8 mouse cellular contexts compared by ENCODE assay signal in genomic region chr10:61696560-61696823, GRCm38 (mm10). TPM values are rescaled to one million over a fixed set of nuclear protein-coding genes. Genes with fewer than 3 reads are reported as not detected.
DNase-seq lines count a peak whose midpoint lies in the region; ATAC-seq and TF ChIP-seq lines count a peak whose summit lies in the region.

No protein-coding gene starts in this region.

- peak overlapping the region; percentile 92 for H3K4me3 ChIP-seq in lung, adult 2 months (replicated peaks; ENCODE audit: extremely low read depth, low read depth, low read length)
- H3K4me3 ChIP-seq in embryonic facial prominence, embryonic 14.5 days (ENCODE audit: low read depth, low read length), result peak overlapping the region; percentile 87
- peak overlapping the region; percentile 93 for H3K4me3 ChIP-seq in intestine, postnatal 0 days (ENCODE audit: low read depth, low read length)
- peak overlapping the region; percentile 73 for H3K4me3 ChIP-seq in neural tube, embryonic 12.5 days

- ATAC-seq in embryonic facial prominence, embryonic 14.5 days (ENCODE audit: low read depth), result no peak
- 0 out of 2 replicates have a peak, but pooled peaks have one; percentile 4 for ATAC-seq in intestine, postnatal 0 days
- ATAC-seq in neural tube, embryonic 12.5 days (ENCODE audit: low FRiP score, low read depth), result no peak

- no peak for TF ChIP-seq POLR2A in lung, adult 2 months (IDR thresholded peaks at IDR 0.05; ENCODE audit: borderline replicate concordance, extremely low read depth, low read depth, low read length)

- H3K36me3 ChIP-seq in embryonic facial prominence, embryonic 14.5 days (ENCODE audit: control insufficient read depth, insufficient read depth, low read length), result peaks cover 39% of the 10 kb centered on the region
- peaks cover 16% of the 10 kb centered on the region for H3K36me3 ChIP-seq in intestine, postnatal 0 days (ENCODE audit: control insufficient read depth, insufficient read depth)
- peaks cover 29% of the 10 kb centered on the region for H3K36me3 ChIP-seq in neural tube, embryonic 12.5 days

- no peak for TF ChIP-seq CTCF in lung, adult 2 months (IDR thresholded peaks at IDR 0.05; ENCODE audit: insufficient read depth, low read length)
- no peak for TF ChIP-seq CTCF in intestine, postnatal 0 days (IDR thresholded peaks at IDR 0.05; ENCODE audit: low read depth)

- WGBS in lung, adult 2 months, result 14% methylated on average over 19 of the region's 19 CpGs
- WGBS in embryonic facial prominence, embryonic 14.5 days, result 14% methylated on average over 18 of the region's 19 CpGs
- WGBS in intestine, postnatal 0 days, result 7% methylated on average over 19 of the region's 19 CpGs
- 14% methylated on average over 19 of the region's 19 CpGs for WGBS in neural tube, embryonic 12.5 days

- no peaks in the 10 kb centered on the region for H3K27me3 ChIP-seq in embryonic facial prominence, embryonic 14.5 days (replicated peaks; ENCODE audit: control insufficient read depth, insufficient read depth, low read length)
- H3K27me3 ChIP-seq in intestine, postnatal 0 days (replicated peaks; ENCODE audit: control insufficient read depth, insufficient read depth, low read length), result no peaks in the 10 kb centered on the region
- H3K27me3 ChIP-seq in neural tube, embryonic 12.5 days (replicated peaks), result no peaks in the 10 kb centered on the region

- peak overlapping the region; percentile 81 for H3K9ac ChIP-seq in embryonic facial prominence, embryonic 14.5 days (ENCODE audit: low read depth, low read length)
- H3K9ac ChIP-seq in intestine, postnatal 0 days (ENCODE audit: low read depth, low read length), result peak overlapping the region; percentile 78
- peak overlapping the region; percentile 75 for H3K9ac ChIP-seq in neural tube, embryonic 12.5 days

- no peak for DNase-seq in lung, adult 2 months
- DNase-seq in lung, postnatal 14 days, result no peak
- DNase-seq in embryonic facial prominence, embryonic 14.5 days (ENCODE audit: low spot score), result no peak
- DNase-seq in layer of hippocampus, postnatal 36 days, result no peak
- no peak for DNase-seq in frontal cortex, postnatal 25 days (ENCODE audit: low spot score in 2 of 2)
- no peak for DNase-seq in layer of hippocampus, postnatal 10 days (ENCODE audit: low spot score in 2 of 2)

- peak overlapping the region; percentile 100 for H3K4me2 ChIP-seq in embryonic facial prominence, embryonic 14.5 days (ENCODE audit: low read depth, low read length)
- H3K4me2 ChIP-seq in intestine, postnatal 0 days (replicated peaks; ENCODE audit: low read depth), result peak overlapping the region; percentile 99
- peak overlapping the region; percentile 100 for H3K4me2 ChIP-seq in neural tube, embryonic 12.5 days (replicated peaks)

- peaks cover 9% of the 10 kb centered on the region for H3K4me1 ChIP-seq in lung, adult 2 months (ENCODE audit: control insufficient read depth, insufficient read depth, low read length)
- H3K4me1 ChIP-seq in embryonic facial prominence, embryonic 14.5 days (ENCODE audit: control insufficient read depth, insufficient read depth, low read length), result peaks cover 6% of the 10 kb centered on the region
- H3K4me1 ChIP-seq in intestine, postnatal 0 days (replicated peaks; ENCODE audit: control insufficient read depth, insufficient read depth, low read length), result peaks cover 7% of the 10 kb centered on the region; the same call in 1 of the 2 replicates
- H3K4me1 ChIP-seq in neural tube, embryonic 12.5 days, result peaks cover 17% of the 10 kb centered on the region

- no peaks in the 10 kb centered on the region for H3K9me3 ChIP-seq in embryonic facial prominence, embryonic 14.5 days (ENCODE audit: control insufficient read depth, low read length)
- no peaks in the 10 kb centered on the region for H3K9me3 ChIP-seq in intestine, postnatal 0 days (ENCODE audit: control insufficient read depth)
- no peaks in the 10 kb centered on the region for H3K9me3 ChIP-seq in neural tube, embryonic 12.5 days

- no peak overlapping the region for H3K27ac ChIP-seq in embryonic facial prominence, embryonic 14.5 days (replicated peaks; ENCODE audit: low read depth, low read length)
- H3K27ac ChIP-seq in intestine, postnatal 0 days (ENCODE audit: low read depth, low read length), result peak overlapping the region; percentile 76
- H3K27ac ChIP-seq in neural tube, embryonic 12.5 days, result no peak overlapping the region

RNA-seq across cellular contexts. Expression of gene Tysnd1, which starts 1.2 kb away (rescaled TPM):
- 50.2 and 69.7 TPM in 2 replicates for polyA plus RNA-seq in lung, adult 2 months (2012; rRNA removed)
- 33.4 and 36.3 TPM in 2 replicates for polyA plus RNA-seq in embryonic facial prominence, embryonic 14.5 days (2014; fragmentation: Nextera tagmentation; extraction: Ambion mirVana)
- 22.2 and 24.7 TPM in 2 replicates for polyA plus RNA-seq in intestine, postnatal 0 days (2015; fragmentation: Nextera tagmentation; extraction: Ambion mirVana)
- 38.6 and 40.9 TPM in 2 replicates for polyA plus RNA-seq in neural tube, embryonic 12.5 days (2016; fragmentation: Nextera tagmentation; extraction: Ambion mirVana)
- total RNA-seq in layer of hippocampus, postnatal 36 days (2021), result 10 to 100 TPM; 23.5 to 28.5 TPM
- 10 to 100 TPM; 30.8 to 34.4 TPM for total RNA-seq in layer of hippocampus, postnatal 10 days (2021)

RNA-seq across cellular contexts. Expression of gene Sar1a, which starts 16.4 kb away (rescaled TPM):
- polyA plus RNA-seq in lung, adult 2 months (2012; rRNA removed), result 64.5 and 79.6 TPM in 2 replicates
- 338 and 352 TPM in 2 replicates for polyA plus RNA-seq in embryonic facial prominence, embryonic 14.5 days (2014; fragmentation: Nextera tagmentation; extraction: Ambion mirVana)
- 105 and 111 TPM in 2 replicates for polyA plus RNA-seq in intestine, postnatal 0 days (2015; fragmentation: Nextera tagmentation; extraction: Ambion mirVana)
- 212 and 220 TPM in 2 replicates for polyA plus RNA-seq in neural tube, embryonic 12.5 days (2016; fragmentation: Nextera tagmentation; extraction: Ambion mirVana)
- total RNA-seq in layer of hippocampus, postnatal 36 days (2021), result 100 to 1,000 TPM; 120 to 122 TPM
- 100 to 1,000 TPM; 127 TPM for total RNA-seq in layer of hippocampus, postnatal 10 days (2021)

RNA-seq across cellular contexts. Expression of gene Aifm2, which starts 18.6 kb away (rescaled TPM):
- polyA plus RNA-seq in lung, adult 2 months (2012; rRNA removed), result 19.3 and 22.1 TPM in 2 replicates
- polyA plus RNA-seq in embryonic facial prominence, embryonic 14.5 days (2014; fragmentation: Nextera tagmentation; extraction: Ambion mirVana), result 13.0 and 13.8 TPM in 2 replicates
- 14.7 and 16.9 TPM in 2 replicates for polyA plus RNA-seq in intestine, postnatal 0 days (2015; fragmentation: Nextera tagmentation; extraction: Ambion mirVana)
- polyA plus RNA-seq in neural tube, embryonic 12.5 days (2016; fragmentation: Nextera tagmentation; extraction: Ambion mirVana), result 9.4 and 10.7 TPM in 2 replicates
- total RNA-seq in layer of hippocampus, postnatal 36 days (2021), result 1 to 10 TPM; 7.2 to 9.3 TPM
- 1 to 10 TPM; 6.6 to 8.8 TPM for total RNA-seq in layer of hippocampus, postnatal 10 days (2021)

RNA-seq across cellular contexts. Expression of gene Ppa1, which starts 48.1 kb away (rescaled TPM):
- polyA plus RNA-seq in lung, adult 2 months (2012; rRNA removed), result 12.0 and 12.8 TPM in 2 replicates
- polyA plus RNA-seq in embryonic facial prominence, embryonic 14.5 days (2014; fragmentation: Nextera tagmentation; extraction: Ambion mirVana), result 158 and 162 TPM in 2 replicates
- polyA plus RNA-seq in intestine, postnatal 0 days (2015; fragmentation: Nextera tagmentation; extraction: Ambion mirVana), result 194 and 204 TPM in 2 replicates
- polyA plus RNA-seq in neural tube, embryonic 12.5 days (2016; fragmentation: Nextera tagmentation; extraction: Ambion mirVana), result 207 and 219 TPM in 2 replicates
- total RNA-seq in layer of hippocampus, postnatal 36 days (2021), result 10 to 100 TPM; 95.8 to 96.2 TPM
- 100 to 1,000 TPM; 117 to 126 TPM for total RNA-seq in layer of hippocampus, postnatal 10 days (2021)
